Mouse (Mus musculus): Measurements from ENCODE around the gene Spsb3.
A peak's percentile ranks its signal among the peaks of the same experiment; 100 is the strongest.

Spsb3 gene

GRCm38 (mm10) chr17:24886134-24886931 is at the start of gene Spsb3, which contains the start of gene Nubp2:
Gene Spsb3 (plus strand): TSS chr17:24886643.
Gene Nubp2 (minus strand): TSS chr17:24886349.
- DNase-seq (ENCODE audit: low spot score in 2 of 2) = peak; percentile 99 to 100

- DNase-seq (ENCODE audit: low spot score in 2 of 2) = no peak
Measured at GRCm38 (mm10) chr17:24839842-24840241, 46.6 kb upstream of the Spsb3 start, which contains the start of gene Hagh. Gene Hagh (plus strand): TSS chr17:24840143.

GRCm38 (mm10) chr17:24840341-24840740 is 46.1 kb upstream of the Spsb3 start:
- no peak for DNase-seq (ENCODE audit: low spot score in 2 of 2)

- no peak for DNase-seq (ENCODE audit: low spot score in 2 of 2)
Measured at GRCm38 (mm10) chr17:24841133-24841532, 45.3 kb upstream of the Spsb3 start.

GRCm38 (mm10) chr17:24842631-24843030 is 43.8 kb upstream of the Spsb3 start:
- no peak for DNase-seq (ENCODE audit: low spot score in 2 of 2)

- DNase-seq (ENCODE audit: low spot score in 2 of 2) = no peak
Measured at GRCm38 (mm10) chr17:24844525-24844924, 41.9 kb upstream of the Spsb3 start.

GRCm38 (mm10) chr17:24847386-24847785 is 39.1 kb upstream of the Spsb3 start:
- no peak for DNase-seq (ENCODE audit: low spot score in 2 of 2)

GRCm38 (mm10) chr17:24848600-24849031 is 37.8 kb upstream of the Spsb3 start:
- DNase-seq (ENCODE audit: low spot score in 2 of 2) = no peak

- no peak for DNase-seq (ENCODE audit: low spot score in 2 of 2)
Measured at GRCm38 (mm10) chr17:24849733-24850064, 36.7 kb upstream of the Spsb3 start.

- peak; percentile 97 for DNase-seq (ENCODE audit: low spot score in 2 of 2)
Measured at GRCm38 (mm10) chr17:24850065-24850772, 36.2 kb upstream of the Spsb3 start, which contains the start of gene Fahd1. Gene Fahd1 (minus strand): TSS chr17:24850364.

GRCm38 (mm10) chr17:24850773-24851127 is 35.7 kb upstream of the Spsb3 start:
- no peak for DNase-seq (ENCODE audit: low spot score in 2 of 2)

- no peak for DNase-seq (ENCODE audit: low spot score in 2 of 2)
Measured at GRCm38 (mm10) chr17:24851381-24852125, 34.9 kb upstream of the Spsb3 start.

- no peak for DNase-seq (ENCODE audit: low spot score in 2 of 2)
Measured at GRCm38 (mm10) chr17:24855838-24856464, 30.5 kb upstream of the Spsb3 start.

- no peak for DNase-seq (ENCODE audit: low spot score in 2 of 2)
Measured at GRCm38 (mm10) chr17:24856589-24856988, 29.9 kb upstream of the Spsb3 start.

- no peak for DNase-seq (ENCODE audit: low spot score in 2 of 2)
Measured at GRCm38 (mm10) chr17:24857831-24858470, 28.5 kb upstream of the Spsb3 start.

GRCm38 (mm10) chr17:24858967-24859366 is 27.5 kb upstream of the Spsb3 start:
- DNase-seq (ENCODE audit: low spot score in 2 of 2) = no peak

- DNase-seq (ENCODE audit: low spot score in 2 of 2) = no peak
Measured at GRCm38 (mm10) chr17:24860076-24860475, 26.4 kb upstream of the Spsb3 start.

GRCm38 (mm10) chr17:24861785-24862184 is 24.7 kb upstream of the Spsb3 start:
- no peak for DNase-seq (ENCODE audit: low spot score in 2 of 2)

GRCm38 (mm10) chr17:24865776-24866175 is 20.7 kb upstream of the Spsb3 start, which contains the start of gene Igfals:
Gene Igfals (plus strand): TSS chr17:24865997.
- DNase-seq (ENCODE audit: low spot score in 2 of 2) = no peak

- DNase-seq (ENCODE audit: low spot score in 2 of 2) = peak in 1 of 2 experiments; percentile 52
Measured at GRCm38 (mm10) chr17:24867914-24868313, 18.5 kb upstream of the Spsb3 start.

Measured in right cerebral cortex, postnatal 36 days (tissue).